Mouse (Mus musculus) ovary, adult 10 weeks (tissue): Measurements from ENCODE around the gene Mrps21. TPM values are rescaled to one million over a fixed set of nuclear protein-coding genes. Genes with fewer than 3 reads are reported as not detected.

ENCODE experiments used
- polyA plus RNA-seq: library from polyadenylated mRNA; stranded (reverse); fragments of 350-450 nt; fragmentation: Illumina TruSeq; extraction: RNeasy Lipid Tissue Mini Kit (QIAGEN cat#74804); gene quantifications from one replicate; pipeline ENCODE4 v1.2.3, GENCODE M21; 2014

Gene Mrps21
- 10.7 TPM for polyA plus RNA-seq

GRCm38 (mm10) chr3:95871392-95871867 is at the start of gene Mrps21:
TSS of gene Mrps21 (minus strand) at chr3:95871519.

GRCm38 (mm10) chr3:95904568-95904967 is 33.2 kb upstream of the Mrps21 start, which contains the start of gene Car14:
TSS of gene Car14 (minus strand) at chr3:95904691.

GRCm38 (mm10) chr3:95893606-95894316 is 22.4 kb upstream of the Mrps21 start, which contains the start of gene Aph1a:
TSS of gene Aph1a (plus strand) at chr3:95893969.

GRCm38 (mm10) chr3:95891211-95892065 is 20.1 kb upstream of the Mrps21 start, which contains the start of gene BC028528:
TSS of gene BC028528 (minus strand) at chr3:95892005.

GRCm38 (mm10) chr3:95881979-95882815 is 10.9 kb upstream of the Mrps21 start, which contains the start of gene Ciart:
TSS of gene Ciart (minus strand) at chr3:95882251.

GRCm38 (mm10) chr3:95855502-95856089 is 15.7 kb downstream of the Mrps21 start, which contains the start of gene Prpf3:
TSS of gene Prpf3 (minus strand) at chr3:95855885.

GRCm38 (mm10) chr3:95818571-95819288 is 52.6 kb downstream of the Mrps21 start, which contains the start of gene Rprd2:
TSS of gene Rprd2 (minus strand) at chr3:95818863.

Other genes starting within 250 kb of the Mrps21 start
- 38.7 TPM for gene Ensa, start 246.5 kb downstream of the Mrps21 start, polyA plus RNA-seq
- 288 TPM for gene Mcl1, start 212.7 kb downstream of the Mrps21 start, polyA plus RNA-seq
- 0.51 TPM for gene Adamtsl4, start 183.6 kb downstream of the Mrps21 start, polyA plus RNA-seq
- gene Ecm1, start 131.9 kb downstream of the Mrps21 start, polyA plus RNA-seq, result 5.2 TPM
- gene Tars2, start 111.3 kb downstream of the Mrps21 start, polyA plus RNA-seq, result 10.5 TPM
- 90.5 TPM for gene Rprd2, start 52.7 kb downstream of the Mrps21 start, polyA plus RNA-seq
- gene Prpf3, start 15.6 kb downstream of the Mrps21 start, polyA plus RNA-seq, result 31.2 TPM
- 2.7 TPM for gene Ciart, start 10.7 kb upstream of the Mrps21 start, polyA plus RNA-seq
- 70.0 TPM for gene BC028528, start 20.5 kb upstream of the Mrps21 start, polyA plus RNA-seq
- 29.7 TPM for gene Aph1a, start 22.4 kb upstream of the Mrps21 start, polyA plus RNA-seq
- gene Car14, start 33.2 kb upstream of the Mrps21 start, polyA plus RNA-seq, result 157 TPM
- gene Anp32e, start 57.7 kb upstream of the Mrps21 start, polyA plus RNA-seq, result 276 TPM
- gene Plekho1, start 124.5 kb upstream of the Mrps21 start, polyA plus RNA-seq, result 12.5 TPM
- gene Vps45, start 186.9 kb upstream of the Mrps21 start, polyA plus RNA-seq, result 51.8 TPM
- gene Otud7b, start 233.0 kb upstream of the Mrps21 start, polyA plus RNA-seq, result 30.3 TPM